Mouse (Mus musculus) kidney, postnatal 0 days (tissue): ENCODE results near the gene Pold1. TPM values are rescaled to one million over a fixed set of nuclear protein-coding genes. Genes with fewer than 3 reads are reported as not detected.

Experiments used
- ATAC-seq: fragments of 200-750 bp; cut with Nextera tagmentation; replicated peaks from 2 replicates; pipeline ENCODE4 v1.8.0; 2017; ENCODE audit warnings: low read depth, moderate number of reproducible peaks, moderate TSS enrichment, moderate library complexity; ENCODE audit not compliant: low FRiP score
- DNase-seq: peaks from one replicate; pipeline ENCODE4 v3.0.0-alpha.2; 2016; ENCODE audit warnings: low spot score
- H3K27ac ChIP-seq: fragments of 300-500 bp; sonication (generic); 2 replicates; pipeline ENCODE4 v1.5.1; 2014; ENCODE audit warnings: mild to moderate bottlenecking
- H3K27me3 ChIP-seq: fragments of 300-500 bp; sonication (generic); 2 replicates; pipeline ENCODE4 v1.6.1; 2014; ENCODE audit warnings: low read length, mixed read lengths; ENCODE audit not compliant: insufficient read depth
- H3K36me3 ChIP-seq: fragments of 300-500 bp; sonication (generic); 2 replicates; pipeline ENCODE4 v1.6.1; 2014; ENCODE audit warnings: low read length, mixed read lengths; ENCODE audit not compliant: insufficient read depth
- H3K4me1 ChIP-seq: fragments of 300-500 bp; sonication (generic); replicated peaks from 2 replicates; pipeline ENCODE4 v1.6.1; 2014; ENCODE audit warnings: antibody characterized with exemption, low read length, mixed read lengths; ENCODE audit not compliant: insufficient read depth
- H3K4me2 ChIP-seq: fragments of 300-500 bp; sonication (generic); 2 replicates; pipeline ENCODE4 v1.6.1; 2014; ENCODE audit warnings: mild to moderate bottlenecking, low read length, moderate library complexity, mixed read lengths
- H3K4me3 ChIP-seq: fragments of 300-500 bp; sonication (generic); replicated peaks from 2 replicates; pipeline ENCODE4 v1.5.1; 2014; ENCODE audit warnings: low read depth, low read length
- H3K9ac ChIP-seq: fragments of 300-500 bp; sonication (generic); 2 replicates; pipeline ENCODE4 v1.6.1; 2014; ENCODE audit warnings: low read depth, low read length
- H3K9me3 ChIP-seq: fragments of 300-500 bp; sonication (generic); replicated peaks from 2 replicates; pipeline ENCODE4 v1.6.1; 2016; ENCODE audit warnings: low read length, inconsistent platforms, mixed read lengths
- CTCF ChIP-seq: IDR thresholded peaks from 2 replicates; pipeline ENCODE4 v1.5.1; 2016; ENCODE audit warnings: antibody characterized with exemption, low read depth, mild to moderate bottlenecking, moderate library complexity
- WGBS: fragments of 180-500 bp; shearing (Covaris S2); extraction: QIAGEN DNeasy Blood & Tissue Kit; methylation state at CpG from one replicate; pipeline ENCODE4 v1.1.7; 2014; 5-methylcytosine and 5-hydroxymethylcytosine counted together
- polyA plus RNA-seq: library from polyadenylated mRNA; unstranded; fragments of >200 nt; fragmentation: Nextera tagmentation; extraction: Ambion mirVana; gene quantifications from 2 replicates; pipeline ENCODE4 v1.2.1, GENCODE M21; 2015

The Pold1 gene
- polyA plus RNA-seq, 1 experiment from 2014 or later: 38.0 TPM

GRCm38 (mm10) chr7:44551301-44551700 lies 2.7 kb upstream of the Pold1 start:
- H3K36me3 ChIP-seq: peaks cover 32% of the 10 kb centered on the region
- TF ChIP-seq CTCF: no peak
- 95% methylated on average over 21 of the region's 21 CpGs for WGBS

DNA sequence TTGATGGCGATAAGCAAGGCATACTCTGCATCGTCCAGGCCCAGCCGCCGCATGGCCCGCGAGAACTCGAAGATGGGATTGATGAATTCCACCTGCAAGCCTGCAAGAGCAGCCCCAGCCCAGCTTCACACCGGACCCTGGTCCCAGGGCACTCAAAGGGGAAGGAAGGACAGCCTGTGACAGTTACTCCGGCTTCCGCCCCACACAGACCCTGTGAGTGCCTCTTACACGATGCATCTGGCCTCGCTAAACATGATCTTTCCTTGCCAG lies 1.7 kb upstream of the Pold1 start:
- Histone ChIP-seq H3K27me3 (no peaks in the 10 kb centered on the region), H3K4me2 (no peak overlapping the region), H3K4me3 (no peak overlapping the region), H3K9me3 (no peaks in the 10 kb centered on the region), H3K36me3 (peaks cover 32% of the 10 kb centered on the region), H3K27ac (no peak overlapping the region), H3K4me1 (no peaks in the 10 kb centered on the region; the same call in 1 of the 2 replicates), H3K9ac (no peak overlapping the region)
- DNase-seq: no peak
- WGBS: 94% methylated on average over 11 of the region's 12 CpGs
- ATAC-seq: no peak
- no peak for TF ChIP-seq CTCF

More at GRCm38 (mm10) chr7:44551301-44551700, 2.7 kb upstream of the Pold1 start:
- DNase-seq: no peak
- H3K27ac ChIP-seq: no peak overlapping the region
- H3K4me2 ChIP-seq: no peak overlapping the region
- no peak for ATAC-seq
- H3K9ac ChIP-seq: no peak overlapping the region
- H3K9me3 ChIP-seq: no peaks in the 10 kb centered on the region
- H3K27me3 ChIP-seq: no peaks in the 10 kb centered on the region
- no peaks in the 10 kb centered on the region; the same call in 1 of the 2 replicates for H3K4me1 ChIP-seq
- no peak overlapping the region for H3K4me3 ChIP-seq

GRCm38 (mm10) chr7:44549621-44550408 lies 1.2 kb upstream of the Pold1 start:
- ATAC-seq (no peak), DNase-seq (no peak)
- Histone ChIP-seq H3K27me3 (no peaks in the 10 kb centered on the region), H3K4me1 (no peaks in the 10 kb centered on the region; the same call in 1 of the 2 replicates), H3K27ac (no peak overlapping the region), H3K9ac (no peak overlapping the region), H3K4me2 (no peak overlapping the region), H3K4me3 (no peak overlapping the region), H3K36me3 (peaks cover 32% of the 10 kb centered on the region), H3K9me3 (no peaks in the 10 kb centered on the region)
- WGBS: 94% methylated on average over 23 of the region's 23 CpGs
- no peak for TF ChIP-seq CTCF

GRCm38 (mm10) chr7:44547725-44548124 lies 924 bp downstream of the Pold1 start:
- peak overlapping the region; percentile 49; the same call in 1 of the 2 replicates for H3K9ac ChIP-seq
- 0 out of 2 replicates have a peak overlapping the region, but pooled peaks have one; percentile 28 for H3K27ac ChIP-seq
- no peaks in the 10 kb centered on the region; the same call in 1 of the 2 replicates for H3K4me1 ChIP-seq
- peak overlapping the region; percentile 50 for H3K4me3 ChIP-seq
- TF ChIP-seq CTCF: no peak
- ATAC-seq (no peak), DNase-seq (no peak)
- peaks cover 32% of the 10 kb centered on the region for H3K36me3 ChIP-seq
- peak overlapping the region; percentile 72 for H3K4me2 ChIP-seq
- no peaks in the 10 kb centered on the region for H3K9me3 ChIP-seq
- WGBS: 16% methylated on average over 5 of the region's 5 CpGs
- H3K27me3 ChIP-seq: no peaks in the 10 kb centered on the region

DNA sequence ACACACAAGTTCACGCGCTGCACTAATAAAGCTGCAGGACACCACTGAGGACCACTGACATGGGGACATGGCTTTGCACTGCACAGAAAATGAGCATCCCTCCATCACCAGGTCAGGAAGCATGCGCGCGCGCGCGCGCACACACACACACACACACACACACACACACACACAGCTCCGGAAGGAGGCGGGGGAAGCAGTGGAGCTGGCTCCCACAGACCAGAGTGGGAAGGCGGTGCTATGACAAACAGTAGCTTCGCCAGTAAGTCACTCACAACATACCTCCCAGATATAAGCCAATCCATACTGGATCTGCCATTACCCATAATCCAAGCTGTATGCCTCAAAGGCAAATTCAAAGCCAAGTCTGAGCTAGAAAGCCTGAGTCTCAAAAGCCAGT lies 1.6 kb downstream of the Pold1 start:
- no peak for ATAC-seq
- Histone ChIP-seq H3K4me1 (no peaks in the 10 kb centered on the region; the same call in 1 of the 2 replicates), H3K9me3 (no peaks in the 10 kb centered on the region), H3K4me3 (no peak overlapping the region), H3K27me3 (no peaks in the 10 kb centered on the region), H3K4me2 (peak overlapping the region; percentile 72; the same call in 1 of the 2 replicates), H3K9ac (0 out of 2 replicates have a peak overlapping the region, but pooled peaks have one; percentile 46), H3K27ac (no peak overlapping the region), H3K36me3 (peaks cover 33% of the 10 kb centered on the region)
- no peak for DNase-seq
- 96% methylated on average over 13 of the region's 13 CpGs for WGBS
- no peak for TF ChIP-seq CTCF

GRCm38 (mm10) chr7:44546274-44546673 lies 2.4 kb downstream of the Pold1 start:
- H3K4me2 ChIP-seq: no peak overlapping the region
- H3K4me1 ChIP-seq: no peaks in the 10 kb centered on the region; the same call in 1 of the 2 replicates
- DNase-seq: no peak
- no peak for ATAC-seq
- no peak for TF ChIP-seq CTCF
- no peaks in the 10 kb centered on the region for H3K27me3 ChIP-seq
- H3K9me3 ChIP-seq: no peaks in the 10 kb centered on the region
- WGBS: 100% methylated on average over 3 of the region's 3 CpGs
- H3K36me3 ChIP-seq: peaks cover 33% of the 10 kb centered on the region
- no peak overlapping the region for H3K27ac ChIP-seq
- no peak overlapping the region for H3K9ac ChIP-seq
- H3K4me3 ChIP-seq: no peak overlapping the region

GRCm38 (mm10) chr7:44543071-44543470 lies 5.6 kb downstream of the Pold1 start:
- Histone ChIP-seq H3K4me3 (no peak overlapping the region), H3K9ac (no peak overlapping the region), H3K4me1 (no peaks in the 10 kb centered on the region; the same call in 1 of the 2 replicates), H3K27ac (no peak overlapping the region), H3K4me2 (no peak overlapping the region), H3K9me3 (no peaks in the 10 kb centered on the region), H3K27me3 (no peaks in the 10 kb centered on the region), H3K36me3 (peaks cover 25% of the 10 kb centered on the region; the same call in 1 of the 2 replicates)
- 82% methylated on average over 12 of the region's 12 CpGs for WGBS
- ATAC-seq (no peak), DNase-seq (no peak)
- no peak for TF ChIP-seq CTCF
